Mouse (Mus musculus) embryonic facial prominence, embryonic 11.5 days (tissue): ENCODE results near the gene Wipf3. TPM values are rescaled to one million over a fixed set of nuclear protein-coding genes. Genes with fewer than 3 reads are reported as not detected.

Experiments used
- ATAC-seq: fragments of 200-750 bp; cut with Nextera tagmentation; replicated peaks from 2 replicates; pipeline ENCODE4 v1.8.0; 2017; ENCODE audit warnings: low read depth; ENCODE audit not compliant: insufficient number of reproducible peaks, low FRiP score, low TSS enrichment
- DNase-seq: peaks from one replicate; pipeline ENCODE4 v3.0.0-alpha.2; 2015; ENCODE audit warnings: low spot score
- H3K27ac ChIP-seq: fragments of 300-500 bp; sonication (generic); replicated peaks from 2 replicates; pipeline ENCODE4 v1.5.1; 2014; ENCODE audit warnings: mild to moderate bottlenecking, low read depth, low read length, control low read depth
- H3K27me3 ChIP-seq: fragments of 300-500 bp; sonication (generic); 2 replicates; pipeline ENCODE4 v1.6.1; 2014; ENCODE audit warnings: mild to moderate bottlenecking, low read length, moderate library complexity, mixed read lengths; ENCODE audit not compliant: control insufficient read depth, insufficient read depth
- H3K36me3 ChIP-seq: fragments of 300-500 bp; sonication (generic); replicated peaks from 2 replicates; pipeline ENCODE4 v1.6.1; 2014; ENCODE audit warnings: low read depth, mild to moderate bottlenecking, low read length, moderate library complexity, mixed read lengths; ENCODE audit not compliant: control insufficient read depth, insufficient read depth
- H3K4me1 ChIP-seq: fragments of 300-500 bp; sonication (generic); 2 replicates; pipeline ENCODE4 v1.6.1; 2014; ENCODE audit warnings: low read length, mixed read lengths; ENCODE audit not compliant: control insufficient read depth, insufficient read depth
- H3K4me2 ChIP-seq: fragments of 300-500 bp; sonication (generic); 2 replicates; pipeline ENCODE4 v1.6.1; 2014; ENCODE audit warnings: low read depth, mild to moderate bottlenecking, control low read depth, low read length, moderate library complexity
- H3K4me3 ChIP-seq: fragments of 300-500 bp; sonication (generic); 2 replicates; pipeline ENCODE4 v1.5.1; 2014; ENCODE audit warnings: low read depth, low read length, control low read depth
- H3K9ac ChIP-seq: fragments of 300-500 bp; sonication (generic); replicated peaks from 2 replicates; pipeline ENCODE4 v1.6.1; 2014; ENCODE audit warnings: mild to moderate bottlenecking, control low read depth, low read length
- H3K9me3 ChIP-seq: fragments of 300-500 bp; sonication (generic); replicated peaks from 2 replicates; pipeline ENCODE4 v1.6.1; 2016; ENCODE audit warnings: mild to moderate bottlenecking, low read length, inconsistent platforms, mixed read lengths; ENCODE audit not compliant: control insufficient read depth
- WGBS: fragments of 180-500 bp; shearing (Covaris S2); extraction: QIAGEN DNeasy Blood & Tissue Kit; methylation state at CpG from one replicate; pipeline ENCODE4 v1.1.7; 2014; 5-methylcytosine and 5-hydroxymethylcytosine counted together
- polyA plus RNA-seq: library from polyadenylated mRNA; unstranded; fragments of >200 nt; fragmentation: Nextera tagmentation; extraction: Ambion mirVana; gene quantifications from 2 replicates; pipeline ENCODE4 v1.2.1, GENCODE M21; 2014

Wipf3 gene
- polyA plus RNA-seq, 1 experiment from 2014 or later = 0.90 TPM

- DNase-seq (no peak), ATAC-seq (no peak)
- Histone ChIP-seq H3K27ac (no peak overlapping the region), H3K9me3 (no peaks in the 10 kb centered on the region), H3K4me1 (peaks cover 2% of the 10 kb centered on the region; the same call in 1 of the 2 replicates), H3K27me3 (no peaks in the 10 kb centered on the region), H3K4me2 (no peak overlapping the region), H3K4me3 (no peak overlapping the region), H3K36me3 (no peaks in the 10 kb centered on the region), H3K9ac (no peak overlapping the region)
- WGBS = 81% methylated on average over 7 of the region's 7 CpGs
These were observed 113.4 kb downstream of the Wipf3 start for GRCm38 (mm10) chr6:54542836-54543235.

- no peak overlapping the region for H3K9ac ChIP-seq
- H3K27me3 ChIP-seq = no peaks in the 10 kb centered on the region; the same call in 1 of the 2 replicates
- no peaks in the 10 kb centered on the region for H3K9me3 ChIP-seq
- H3K36me3 ChIP-seq = no peaks in the 10 kb centered on the region
- WGBS = 77% methylated on average over 2 of the region's 2 CpGs
- H3K4me1 ChIP-seq = peaks cover 2% of the 10 kb centered on the region; the same call in 1 of the 2 replicates
- H3K4me3 ChIP-seq = no peak overlapping the region
- DNase-seq (no peak), ATAC-seq (no peak)
- no peak overlapping the region for H3K4me2 ChIP-seq
- no peak overlapping the region for H3K27ac ChIP-seq
These were observed 114.2 kb downstream of the Wipf3 start for GRCm38 (mm10) chr6:54543646-54544045.

DNA sequence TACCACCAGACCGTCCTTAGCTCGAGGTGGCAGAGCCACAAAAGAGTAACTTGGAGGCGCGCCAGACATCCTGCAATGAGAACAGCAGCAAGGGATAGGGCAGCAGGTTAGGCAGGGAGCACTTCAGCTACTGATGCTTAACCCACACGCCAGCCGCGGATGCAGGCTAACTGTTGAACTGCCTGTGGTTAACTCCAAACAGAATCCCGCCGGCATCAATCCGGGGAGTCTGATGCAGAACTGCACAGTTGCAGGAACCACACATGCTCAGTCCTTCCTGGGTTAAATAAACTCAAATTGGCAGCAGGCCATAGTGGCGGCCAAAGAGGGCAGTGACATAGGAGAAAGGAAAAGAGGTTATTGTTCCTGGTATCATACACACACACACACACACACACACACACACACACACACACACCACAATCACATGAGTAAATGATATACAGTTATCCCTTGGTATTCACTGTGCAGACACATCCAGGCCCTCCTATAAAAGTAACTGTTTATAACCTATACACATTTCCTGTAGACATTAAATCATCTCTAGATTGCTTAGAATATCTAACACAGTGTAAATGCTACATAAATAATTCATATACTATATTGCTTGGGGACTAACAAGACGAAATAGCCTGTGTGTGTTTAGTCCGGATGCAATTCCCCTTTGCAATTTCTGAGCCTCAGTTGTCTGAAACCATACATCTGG, 119.1 kb downstream of the Wipf3 start:
- Histone ChIP-seq H3K4me1 (no peaks in the 10 kb centered on the region), H3K27me3 (no peaks in the 10 kb centered on the region; the same call in 1 of the 2 replicates), H3K9ac (no peak overlapping the region), H3K36me3 (no peaks in the 10 kb centered on the region), H3K9me3 (no peaks in the 10 kb centered on the region), H3K4me3 (no peak overlapping the region), H3K27ac (no peak overlapping the region), H3K4me2 (no peak overlapping the region)
- DNase-seq = no peak
- ATAC-seq = no peak
- 81% methylated on average over 13 of the region's 13 CpGs for WGBS

GRCm38 (mm10) chr6:54549311-54549710, 119.9 kb downstream of the Wipf3 start:
- no peaks in the 10 kb centered on the region for H3K36me3 ChIP-seq
- no peak overlapping the region for H3K9ac ChIP-seq
- no peak overlapping the region for H3K4me2 ChIP-seq
- no peaks in the 10 kb centered on the region; the same call in 1 of the 2 replicates for H3K27me3 ChIP-seq
- 57% methylated on average over 4 of the region's 4 CpGs for WGBS
- ATAC-seq (no peak), DNase-seq (no peak)
- H3K4me1 ChIP-seq = no peaks in the 10 kb centered on the region
- H3K27ac ChIP-seq = no peak overlapping the region
- no peaks in the 10 kb centered on the region for H3K9me3 ChIP-seq
- no peak overlapping the region for H3K4me3 ChIP-seq

DNA sequence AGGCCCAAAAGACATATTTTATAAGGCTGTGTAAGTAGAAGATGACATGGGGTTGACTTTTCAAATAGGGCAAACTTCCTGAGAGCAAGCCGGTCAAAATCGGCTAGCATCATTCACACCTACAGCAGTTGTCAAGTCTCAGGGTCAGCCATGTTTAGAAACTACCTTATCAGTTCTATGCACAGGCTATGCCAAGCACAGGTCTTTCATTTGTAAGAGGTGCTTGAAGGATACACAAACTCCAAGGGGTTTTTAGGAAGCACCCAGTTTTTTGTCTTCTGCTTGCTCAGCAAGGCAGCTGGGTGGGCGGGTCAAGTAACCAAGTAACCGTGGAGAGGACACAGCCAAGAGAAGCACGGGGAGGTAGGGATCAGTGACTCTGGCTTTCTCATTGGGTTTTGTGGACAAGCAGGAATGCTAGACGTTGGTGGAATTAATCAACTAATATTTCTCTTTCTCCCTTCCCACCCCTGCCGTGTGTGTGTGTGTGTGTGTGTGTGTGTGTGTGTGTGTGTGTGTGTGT, 121.5 kb downstream of the Wipf3 start:
- no peaks in the 10 kb centered on the region; the same call in 1 of the 2 replicates for H3K27me3 ChIP-seq
- H3K4me1 ChIP-seq = no peaks in the 10 kb centered on the region
- ATAC-seq (no peak), DNase-seq (no peak)
- WGBS = 61% methylated on average over 6 of the region's 7 CpGs
- H3K36me3 ChIP-seq = no peaks in the 10 kb centered on the region
- no peak overlapping the region for H3K9ac ChIP-seq
- no peak overlapping the region for H3K4me3 ChIP-seq
- no peak overlapping the region for H3K27ac ChIP-seq
- no peak overlapping the region for H3K4me2 ChIP-seq
- no peaks in the 10 kb centered on the region for H3K9me3 ChIP-seq

- no peak for DNase-seq
- ATAC-seq = no peak
- H3K27me3 ChIP-seq = no peaks in the 10 kb centered on the region; the same call in 1 of the 2 replicates
- H3K4me2 ChIP-seq = no peak overlapping the region
- no peaks in the 10 kb centered on the region for H3K9me3 ChIP-seq
- no peaks in the 10 kb centered on the region for H3K36me3 ChIP-seq
- H3K4me3 ChIP-seq = no peak overlapping the region
- H3K9ac ChIP-seq = no peak overlapping the region
- no peaks in the 10 kb centered on the region for H3K4me1 ChIP-seq
- 62% methylated on average over 9 of the region's 9 CpGs for WGBS
- H3K27ac ChIP-seq = no peak overlapping the region
These were observed 123.5 kb downstream of the Wipf3 start for GRCm38 (mm10) chr6:54552721-54553413.

Other genes with a start within 250 kb of the Wipf3 start
- gene Prr15, start 103.8 kb upstream of the Wipf3 start, polyA plus RNA-seq = 2.4 and 2.6 TPM in 2 replicates
- gene Scrn1, start 136.9 kb downstream of the Wipf3 start, polyA plus RNA-seq = 24.4 and 25.4 TPM in 2 replicates
- gene Plekha8, start 165.5 kb downstream of the Wipf3 start, polyA plus RNA-seq = 24.3 and 24.7 TPM in 2 replicates
- gene Fkbp14, start 167.7 kb downstream of the Wipf3 start, polyA plus RNA-seq = 21.2 and 23.9 TPM in 2 replicates